9 mouse cellular contexts compared by ENCODE assay signal in the genomic region with DNA sequence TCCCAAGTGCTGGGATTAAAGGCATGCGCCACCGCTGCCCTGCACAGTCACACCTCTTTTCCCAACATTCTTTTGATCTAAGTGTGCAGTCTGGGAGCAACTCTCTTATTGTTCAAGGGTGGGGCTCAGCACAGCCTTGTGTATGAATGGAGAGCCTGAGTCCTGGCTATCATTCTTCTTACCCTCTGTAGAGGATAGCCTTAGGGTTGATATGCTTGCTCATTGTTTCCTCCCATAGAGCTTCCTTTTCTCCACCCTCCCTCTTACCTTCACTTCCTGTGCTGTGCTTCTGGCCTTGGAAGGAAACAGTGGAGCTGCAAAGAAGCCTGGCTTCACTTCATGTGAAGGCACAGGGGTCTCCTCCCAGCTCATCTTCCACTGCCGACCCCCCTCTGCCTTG. TPM values are rescaled to one million over a fixed set of nuclear protein-coding genes. Genes with fewer than 3 reads are reported as not detected.
DNase-seq lines count a peak whose midpoint lies in the region; ATAC-seq and TF ChIP-seq lines count a peak whose summit lies in the region.
"Had no signal": no experiment of that assay in that cellular context is flagged by ENCODE, and none has a peak within 500 bp of the region (broad histone marks: within the 10 kb centered on the region; RNA-seq: fewer than 3 reads in every experiment).

Gene Cd63, plus strand, starts transcription at position 292 of the 400 bp plus-strand sequence.

- intact Hi-C loops in left cerebral cortex, postnatal 36 days (cut with DNase I) = no loop called here

- H3K4me2 ChIP-seq in heart, postnatal 0 days (ENCODE audit: low read depth, low read length) = no peak within 1 kb of the TSS
- H3K4me2 ChIP-seq in neural tube, embryonic 14.5 days (ENCODE audit: low read depth, low read length) = no peak within 1 kb of the TSS

- no peak for TF ChIP-seq POLR2A in thymus, adult 2 months (IDR thresholded peaks at IDR 0.05; ENCODE audit: control insufficient read depth, extremely low read depth, insufficient read depth, low read length, poor library complexity)

- no peaks in the 10 kb centered on the region; the same call in 1 of the 2 replicates for H3K27me3 ChIP-seq in thymus, adult 2 months (ENCODE audit: control insufficient read depth, insufficient read depth, low read length)
- peaks cover 14% of the 10 kb centered on the region for H3K27me3 ChIP-seq in heart, postnatal 0 days (ENCODE audit: control insufficient read depth, insufficient read depth, low read length)
- H3K27me3 ChIP-seq in neural tube, embryonic 14.5 days (ENCODE audit: control insufficient read depth, insufficient read depth, low read length) = 0 out of 2 replicates have a peak, but pooled peaks cover 2% of the 10 kb centered on the region

- TF ChIP-seq CTCF in thymus, adult 2 months (IDR thresholded peaks at IDR 0.05; ENCODE audit: borderline replicate concordance, control insufficient read depth, extremely low read depth, insufficient read depth, low read length, poor library complexity) = no peak
- no peak for TF ChIP-seq CTCF in heart, postnatal 0 days (IDR thresholded peaks at IDR 0.05; ENCODE audit: low read depth)

- no peak within 1 kb of the TSS for H3K27ac ChIP-seq in thymus, adult 2 months (ENCODE audit: control insufficient read depth, insufficient read depth, low read length)
- H3K27ac ChIP-seq in heart, postnatal 0 days (ENCODE audit: low read depth) = no peak within 1 kb of the TSS
- no peak within 1 kb of the TSS for H3K27ac ChIP-seq in neural tube, embryonic 14.5 days (ENCODE audit: low read depth, low read length)

- DNase-seq in thymus, adult 2 months = no peak
- no peak for DNase-seq in thymus, postnatal 36 days
- no peak for DNase-seq in heart, postnatal 0 days (ENCODE audit: low spot score)
- DNase-seq in left cerebral cortex, postnatal 36 days (ENCODE audit: low spot score in 2 of 2) = no peak
- DNase-seq in spleen, postnatal 10 days (ENCODE audit: low spot score in 2 of 2) = no peak
- no peak for DNase-seq in thymus, postnatal 4 days

- H3K36me3 ChIP-seq in thymus, adult 2 months (ENCODE audit: control insufficient read depth, insufficient read depth, low read length) = no peaks in the 10 kb centered on the region
- H3K36me3 ChIP-seq in heart, postnatal 0 days (replicated peaks; ENCODE audit: control insufficient read depth, insufficient read depth, low read length) = no peaks in the 10 kb centered on the region
- no peaks in the 10 kb centered on the region for H3K36me3 ChIP-seq in neural tube, embryonic 14.5 days (ENCODE audit: control insufficient read depth, insufficient read depth, low read length)

- TF ChIP-seq EP300 in heart, postnatal 0 days (IDR thresholded peaks at IDR 0.05; ENCODE audit: low read depth) = no peak

- H3K4me3 ChIP-seq in thymus, adult 2 months (ENCODE audit: control insufficient read depth, insufficient read depth, low read length) = no peak within 1 kb of the TSS
- H3K4me3 ChIP-seq in heart, postnatal 0 days (ENCODE audit: low read depth, low read length) = no peak within 1 kb of the TSS
- H3K4me3 ChIP-seq in neural tube, embryonic 14.5 days (ENCODE audit: low read depth, low read length) = no peak within 1 kb of the TSS
- H3K4me3 ChIP-seq: erythroblast, embryonic 14.5 days had no signal

- WGBS in thymus, adult 2 months = 83% methylated on average over 3 of the region's 3 CpGs
- WGBS in heart, postnatal 0 days = 71% methylated on average over 3 of the region's 3 CpGs
- WGBS in neural tube, embryonic 14.5 days = 91% methylated on average over 3 of the region's 3 CpGs

- no peak for ATAC-seq in erythroblast, adult 5-6 weeks (replicated peaks; ENCODE audit: low FRiP score, poor library complexity, severe bottlenecking)
- ATAC-seq in heart, postnatal 0 days (ENCODE audit: insufficient read depth, low read depth) = no peak
- ATAC-seq in neural tube, embryonic 14.5 days (ENCODE audit: low read depth) = no peak

- no peaks in the 10 kb centered on the region for H3K9me3 ChIP-seq in heart, postnatal 0 days (replicated peaks; ENCODE audit: control insufficient read depth, low read length)
- H3K9me3 ChIP-seq in neural tube, embryonic 14.5 days (ENCODE audit: control insufficient read depth, low read length) = no peaks in the 10 kb centered on the region

- no peak within 1 kb of the TSS for H3K9ac ChIP-seq in heart, postnatal 0 days (replicated peaks; ENCODE audit: low read depth, low read length)
- H3K9ac ChIP-seq in neural tube, embryonic 14.5 days (replicated peaks; ENCODE audit: low read depth, low read length) = no peak within 1 kb of the TSS

- peaks cover 11% of the 10 kb centered on the region for H3K4me1 ChIP-seq in thymus, adult 2 months (replicated peaks; ENCODE audit: control insufficient read depth, insufficient read depth, low read length)
- H3K4me1 ChIP-seq in heart, postnatal 0 days (ENCODE audit: control insufficient read depth, insufficient read depth) = no peaks in the 10 kb centered on the region
- 0 out of 2 replicates have a peak, but pooled peaks cover 5% of the 10 kb centered on the region for H3K4me1 ChIP-seq in neural tube, embryonic 14.5 days (ENCODE audit: control insufficient read depth, insufficient read depth, low read length)

RNA-seq across cellular contexts. Expression of gene Cd63, which starts in this region (rescaled TPM):
- 43.9 and 62.1 TPM in 2 replicates for polyA plus RNA-seq in thymus, adult 2 months (2012; rRNA removed)
- total RNA-seq in erythroblast, adult 5-6 weeks (2015; ENCODE audit: low replicate concordance) = 90.9 and 115 TPM in 2 replicates
- 27.2 and 35.5 TPM in 2 replicates for total RNA-seq in erythroblast, adult 5-6 weeks (2017; ENCODE audit: low replicate concordance)
- total RNA-seq in heart, postnatal 0 days (2014; rRNA removed; ENCODE audit: low replicate concordance) = 32.9 and 72.6 TPM in 2 replicates
- 381 and 398 TPM in 2 replicates for polyA plus RNA-seq in heart, postnatal 0 days (2015; fragmentation: Nextera tagmentation; extraction: Ambion mirVana)
- 10 to 100 TPM; 59.5 to 64.6 TPM for total RNA-seq in left cerebral cortex, postnatal 36 days (2021)
- polyA plus RNA-seq in neural tube, embryonic 14.5 days (2014; fragmentation: Nextera tagmentation; extraction: Ambion mirVana) = 146 and 210 TPM in 2 replicates
